Mouse (Mus musculus): ENCODE data around the gene Tjp1.

Tjp1 gene

DNA sequence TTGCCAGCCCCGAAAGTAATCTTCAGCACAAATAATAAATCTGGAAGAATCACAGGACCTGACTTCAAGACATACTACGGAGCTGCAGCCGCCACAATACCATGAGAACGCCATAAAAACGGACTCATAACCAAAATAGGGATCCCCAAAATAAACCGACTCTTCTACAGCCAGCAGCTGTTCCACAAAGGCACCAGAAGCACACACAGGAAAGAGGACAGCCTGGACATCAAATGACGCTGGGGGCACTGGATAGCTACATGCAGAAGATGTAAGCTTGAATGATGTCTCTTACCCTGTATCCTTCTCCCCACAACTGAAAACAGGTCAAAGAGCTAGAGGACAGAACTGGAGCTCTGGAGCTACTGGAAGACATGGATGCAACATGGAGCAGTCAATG lies 138.0 kb downstream of the Tjp1 start:
- no peak for DNase-seq (ENCODE audit: low read depth, low spot score)

DNA sequence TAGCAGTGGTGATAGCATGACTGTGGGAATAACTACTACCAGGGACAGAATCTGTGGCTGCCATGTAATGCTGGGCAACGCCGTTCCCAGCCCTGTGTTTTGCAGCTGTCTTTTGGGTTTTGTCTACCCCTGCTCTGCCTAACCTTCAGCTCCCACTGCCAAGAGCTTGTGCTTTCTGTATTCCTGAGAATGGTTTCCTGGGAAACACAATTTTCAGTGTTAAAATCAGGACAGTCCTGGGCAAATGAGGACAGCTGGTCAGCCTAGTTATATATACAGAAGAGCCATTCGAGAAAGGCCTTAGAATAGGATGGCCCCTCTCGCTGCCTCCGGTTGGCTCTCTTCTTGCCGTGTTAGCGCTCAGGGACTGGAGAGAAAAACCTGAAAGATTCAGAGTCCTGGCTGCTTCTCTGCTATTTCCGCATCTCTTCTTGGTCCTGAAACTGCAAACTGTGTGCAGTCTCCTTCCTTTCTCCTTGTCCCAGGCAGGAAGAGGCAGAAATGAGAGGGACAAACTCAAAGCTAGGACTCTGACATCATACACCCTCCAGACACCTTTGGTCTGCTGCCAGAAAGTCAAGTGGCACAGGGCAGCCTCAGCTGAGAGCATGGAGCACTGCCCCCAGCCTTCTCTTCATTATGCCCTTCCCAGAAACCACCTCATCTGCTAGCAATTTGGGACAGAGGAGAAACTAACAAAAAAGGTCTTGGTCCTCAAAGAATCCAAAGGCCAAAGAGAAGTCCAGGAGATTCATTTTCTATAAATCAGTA lies 139.2 kb downstream of the Tjp1 start:
- no peak for DNase-seq (ENCODE audit: low read depth, low spot score)

DNA sequence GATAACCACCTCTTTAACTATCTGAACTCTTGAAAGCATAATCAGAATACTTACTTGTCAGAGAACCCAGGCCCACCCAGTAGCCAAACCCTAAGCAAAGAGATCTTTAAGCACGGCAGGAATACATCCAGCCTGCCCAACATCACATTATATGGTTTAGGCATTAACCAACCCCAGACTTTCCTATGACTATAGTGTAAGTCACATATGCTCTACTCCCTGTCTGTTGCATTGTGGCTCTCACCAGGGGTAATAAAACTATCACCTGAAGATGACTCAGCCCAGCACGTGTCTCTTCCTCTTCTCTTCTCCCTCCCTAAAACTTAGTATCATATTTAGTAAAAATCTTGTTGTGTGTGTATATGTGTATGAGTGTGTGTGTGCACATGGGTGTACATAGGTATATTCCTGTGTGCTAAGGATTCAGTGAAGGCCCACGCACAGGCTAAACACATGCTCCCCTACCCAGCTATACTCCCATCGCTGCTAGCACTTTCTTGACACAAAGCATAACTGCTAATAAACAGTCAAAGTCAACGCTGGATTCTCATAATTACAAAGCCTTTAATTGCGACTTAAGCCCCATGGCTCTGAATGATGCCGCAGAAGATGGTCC lies 139.9 kb downstream of the Tjp1 start:
- DNase-seq (ENCODE audit: low read depth, low spot score), result no peak

DNA sequence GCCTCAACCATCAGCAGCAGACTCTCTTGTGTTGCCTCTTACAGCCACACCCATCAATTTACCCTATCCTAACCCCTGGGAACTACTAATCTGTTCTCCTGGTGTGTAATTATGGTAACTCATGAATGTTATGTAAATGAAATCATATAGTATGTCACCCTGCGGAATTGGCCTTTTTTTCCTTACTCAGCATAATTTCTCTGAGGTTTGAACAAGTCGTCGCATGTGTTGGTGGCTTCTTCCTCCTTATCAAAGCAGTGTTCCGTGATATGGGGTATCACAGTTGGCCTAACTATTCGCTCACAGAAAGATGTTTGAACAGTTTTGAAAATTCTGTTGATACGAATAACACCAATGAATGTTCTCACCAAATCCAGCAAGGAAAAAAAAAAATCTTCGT lies 142.8 kb downstream of the Tjp1 start:
- no peak for DNase-seq (ENCODE audit: low read depth, low spot score)

DNA sequence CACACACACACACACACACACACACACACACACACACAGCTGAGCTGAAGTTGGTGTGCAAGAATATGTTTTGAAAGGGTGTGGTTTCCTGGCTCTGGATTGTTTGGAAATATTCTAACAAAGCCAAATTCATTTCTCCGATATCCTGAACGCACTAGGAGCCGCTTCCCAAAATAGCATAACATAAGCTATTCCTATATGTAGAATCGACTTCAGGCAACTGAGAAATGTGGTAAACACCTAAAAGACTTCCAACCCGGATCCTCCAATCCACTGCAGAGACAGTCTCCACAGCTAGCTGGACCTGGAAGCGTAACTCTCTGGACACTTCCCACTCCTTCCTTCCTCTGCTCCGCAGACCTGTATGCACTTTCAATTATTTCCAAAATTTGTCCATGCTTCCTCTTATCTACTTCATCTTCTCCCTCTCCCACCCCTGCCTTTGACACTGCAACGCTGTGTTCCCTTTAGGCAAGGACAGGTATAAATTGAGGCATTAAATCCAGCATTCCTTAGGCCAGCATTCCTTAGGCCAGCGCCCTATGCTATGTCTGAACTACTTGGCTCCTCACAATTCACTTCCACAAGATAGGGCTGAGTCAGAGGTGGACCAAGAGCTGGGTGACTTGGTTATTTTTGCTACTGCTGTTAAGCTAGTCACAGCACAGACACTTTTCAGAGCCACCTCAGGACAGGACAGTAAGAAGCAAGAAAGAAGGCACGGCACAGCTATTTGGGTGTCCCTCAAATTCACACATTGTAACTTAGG lies 144.9 kb downstream of the Tjp1 start:
- DNase-seq (ENCODE audit: low read depth, low spot score), result no peak

DNA sequence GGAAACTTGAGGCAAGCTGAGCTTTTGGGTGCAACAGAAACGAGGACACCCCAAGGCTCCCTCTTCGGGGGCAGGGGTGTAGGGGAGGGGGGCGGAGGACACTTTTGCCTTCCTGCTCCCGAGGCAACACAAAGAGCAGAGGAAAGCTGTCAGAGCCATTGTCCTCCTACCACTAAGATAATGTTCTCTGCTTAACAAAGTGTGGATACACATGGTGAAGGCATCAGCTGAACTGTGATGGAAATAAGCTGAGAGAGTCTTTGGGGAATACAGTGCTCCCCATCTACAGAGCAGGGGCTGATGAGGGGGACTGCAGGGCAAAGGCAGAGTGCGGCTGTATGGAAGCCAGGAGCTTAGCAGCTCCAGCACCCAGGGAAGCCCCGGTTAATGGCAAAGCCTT lies 145.7 kb downstream of the Tjp1 start:
- no peak for DNase-seq (ENCODE audit: low read depth, low spot score)

DNA sequence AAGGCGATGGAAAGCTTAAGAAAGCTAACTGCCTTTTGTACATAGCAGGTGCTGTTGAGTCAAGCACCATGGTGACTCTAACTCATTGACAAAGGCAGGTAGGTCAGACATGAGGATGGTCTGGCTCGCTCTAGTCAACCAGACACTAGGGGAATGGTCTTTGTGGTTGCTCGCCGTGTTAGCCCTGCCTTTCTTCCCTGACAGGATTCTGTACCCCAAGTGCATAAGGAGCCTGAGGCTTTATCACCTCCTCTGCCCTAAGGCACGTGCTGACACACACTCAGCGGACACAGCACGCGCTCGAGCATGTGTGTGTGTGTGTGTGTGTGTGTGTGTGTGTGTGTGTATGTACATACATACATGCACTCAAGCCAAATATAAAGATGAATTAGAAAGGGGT lies 146.9 kb downstream of the Tjp1 start:
- DNase-seq (ENCODE audit: low read depth, low spot score), result no peak

DNA sequence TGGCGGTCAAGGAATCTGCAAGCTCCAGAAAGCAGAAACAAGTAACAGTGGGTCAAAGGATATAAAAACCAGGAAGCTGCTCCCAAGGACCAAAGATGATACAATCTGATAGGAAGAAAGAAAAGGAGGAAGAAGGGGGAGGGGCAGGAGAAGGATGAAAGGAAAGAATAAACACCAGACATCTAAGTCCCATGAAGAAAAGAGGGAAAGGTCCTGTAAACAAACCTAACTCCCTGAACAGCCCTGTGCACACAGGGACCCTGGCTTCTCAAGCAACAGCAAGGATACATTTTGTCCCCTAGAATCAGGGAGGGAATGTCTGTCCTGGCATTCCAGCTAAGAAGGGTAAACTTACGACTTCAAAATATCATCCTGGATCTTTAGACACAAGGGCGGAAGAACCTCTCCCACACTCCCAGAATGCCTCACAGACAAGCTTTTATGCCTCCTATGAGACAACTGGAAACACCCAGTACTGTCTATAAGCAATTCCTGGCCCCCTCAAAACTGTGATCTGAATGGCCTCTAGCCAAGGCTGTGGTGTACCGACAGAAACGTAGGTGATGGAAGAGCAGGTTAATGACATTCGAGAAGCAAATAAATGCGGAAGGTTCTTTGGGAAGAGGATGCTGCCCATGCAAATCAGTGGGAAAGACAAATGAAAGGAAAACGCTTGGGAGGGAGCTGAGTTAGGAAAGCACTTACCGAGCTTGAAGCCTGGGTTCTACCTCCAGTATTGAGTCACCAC lies 148.6 kb downstream of the Tjp1 start:
- DNase-seq (ENCODE audit: low read depth, low spot score), result no peak

DNA sequence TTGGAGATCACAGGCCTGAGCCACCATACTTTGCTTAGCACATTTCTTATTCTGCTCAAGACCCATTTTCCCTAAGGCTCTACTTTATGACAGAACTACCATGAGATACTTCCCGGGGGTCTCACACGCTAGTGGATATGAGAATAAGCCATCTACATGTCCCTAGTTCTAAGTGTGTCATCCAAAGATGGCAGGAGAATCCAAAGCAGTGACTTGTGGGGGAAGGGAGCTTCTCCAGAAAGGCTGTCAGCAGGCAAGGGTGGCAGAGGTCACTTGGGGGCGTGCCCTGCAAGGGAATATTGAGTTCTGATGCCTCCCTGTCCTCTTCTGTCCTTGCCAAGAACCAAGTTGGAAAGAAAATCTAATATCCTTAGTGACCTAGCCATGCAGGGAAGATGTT lies 150.1 kb downstream of the Tjp1 start:
- DNase-seq (ENCODE audit: low read depth, low spot score), result no peak

DNA sequence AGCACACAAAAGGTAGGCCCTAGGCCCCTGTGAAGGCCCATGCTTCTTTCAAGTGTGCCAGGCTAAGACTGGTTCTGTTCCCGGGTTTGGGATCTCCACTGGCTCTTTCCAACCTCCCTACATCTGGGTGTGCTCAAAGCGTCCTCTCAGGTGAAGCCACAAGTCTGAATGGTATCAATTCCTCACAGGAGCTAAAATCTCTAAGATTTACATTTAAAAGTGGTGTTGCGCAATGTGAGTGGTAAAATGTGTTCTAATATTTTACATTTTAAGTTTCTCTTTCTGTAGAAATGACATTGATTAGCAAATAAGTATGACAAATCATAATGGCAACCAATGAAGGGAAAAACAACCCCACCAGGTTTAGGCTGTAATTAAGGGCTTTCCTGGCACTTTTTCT lies 152.0 kb downstream of the Tjp1 start:
- DNase-seq (ENCODE audit: low read depth, low spot score), result no peak

DNA sequence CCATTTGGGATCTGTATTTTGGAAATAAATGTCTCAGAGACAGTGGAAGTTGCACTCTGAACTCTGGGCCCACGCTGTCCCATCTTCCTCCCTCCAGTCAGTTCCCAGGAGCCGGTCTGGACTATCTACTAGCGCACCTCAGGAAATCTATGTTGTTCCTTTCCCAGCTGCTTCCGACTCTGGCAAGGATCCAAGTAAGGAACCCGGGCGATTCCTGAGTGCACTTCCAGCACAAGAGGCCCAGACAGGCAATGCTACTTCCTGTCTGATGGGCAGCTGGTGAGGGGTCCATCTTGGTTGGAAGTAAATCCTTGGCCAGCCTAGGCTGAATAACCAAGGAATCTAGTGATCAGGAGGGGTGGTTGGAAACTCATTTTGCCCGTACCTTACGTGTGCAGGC lies 152.4 kb downstream of the Tjp1 start:
- DNase-seq (ENCODE audit: low read depth, low spot score), result no peak

DNA sequence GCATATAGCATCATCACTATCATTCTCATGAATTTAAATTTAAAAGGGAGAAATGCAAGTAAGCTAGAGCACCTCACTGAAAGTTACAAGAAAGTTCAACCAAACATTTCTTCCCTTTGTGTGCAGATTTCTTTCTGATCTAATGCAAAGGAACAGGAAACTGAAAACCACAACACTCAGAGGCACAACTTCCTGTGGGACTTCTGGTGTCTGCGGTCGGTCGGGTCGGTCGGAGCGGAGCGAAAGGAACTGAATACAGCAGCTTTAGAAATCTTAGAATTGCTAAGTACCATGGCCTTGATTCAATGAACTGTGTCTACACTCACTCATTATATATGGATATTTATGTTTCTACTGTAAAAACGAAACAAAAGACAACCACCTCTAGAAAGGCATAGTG lies 154.2 kb downstream of the Tjp1 start:
- DNase-seq (ENCODE audit: low read depth, low spot score), result no peak

DNA sequence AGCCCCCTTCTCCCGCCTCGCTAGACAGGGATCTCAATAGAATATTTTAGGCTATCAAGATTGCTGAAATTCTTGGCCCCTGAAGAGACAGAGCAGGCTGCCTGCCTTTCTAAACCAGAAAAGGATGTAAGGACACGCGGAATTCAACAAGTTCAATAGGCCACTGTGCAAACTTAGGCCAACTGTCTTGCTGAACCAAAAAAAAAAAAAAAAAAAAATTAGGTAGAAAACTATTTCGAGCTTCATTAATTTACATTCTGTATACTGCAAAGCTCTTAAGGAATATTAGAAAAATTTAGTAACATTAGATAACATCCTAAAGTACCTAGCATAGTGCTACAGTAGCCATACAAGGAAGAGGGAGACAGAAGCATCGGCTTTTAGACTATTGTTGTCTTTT lies 155.8 kb downstream of the Tjp1 start:
- no peak for DNase-seq (ENCODE audit: low read depth, low spot score)

DNA sequence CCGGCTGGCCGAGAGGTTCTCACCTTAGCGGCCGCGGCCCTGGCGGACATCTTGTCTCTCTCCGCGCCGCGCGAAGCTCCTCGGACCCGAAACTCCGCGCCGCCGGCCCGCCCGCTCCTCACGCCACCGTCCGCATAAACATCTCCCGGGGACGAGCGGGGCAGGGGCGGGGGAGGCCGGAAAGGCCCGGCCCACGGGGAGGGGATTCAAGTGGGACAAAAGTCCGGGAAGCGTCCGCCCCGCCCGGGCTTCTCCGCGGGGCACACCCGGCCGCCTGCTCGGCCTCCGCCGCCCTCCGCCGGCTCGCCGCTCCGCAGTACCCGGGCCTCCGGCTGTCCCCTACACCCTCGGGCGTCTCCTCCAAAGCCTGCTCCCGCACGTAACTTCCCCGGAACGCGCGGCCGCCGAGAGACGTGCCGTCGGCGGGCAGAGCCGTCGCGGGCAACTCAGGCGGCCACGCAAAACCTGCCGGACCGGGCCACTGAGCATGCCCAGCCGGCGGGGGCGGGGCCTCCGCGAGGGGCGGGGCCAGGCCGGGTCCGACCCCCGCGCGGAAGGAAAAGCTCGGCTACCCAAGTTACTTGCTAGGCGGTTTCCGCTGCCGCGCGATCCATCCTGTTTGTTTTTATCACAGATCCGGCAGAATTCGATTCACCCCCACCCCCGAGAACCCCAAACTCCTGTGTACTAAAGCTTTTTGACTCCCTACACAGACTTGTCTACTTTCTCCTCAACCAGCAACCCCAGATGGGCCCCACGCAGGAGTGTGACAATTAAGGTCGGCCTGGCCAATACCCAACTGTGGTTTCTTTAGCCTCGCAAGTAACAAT lies 156.6 kb downstream of the Tjp1 start:
- peak; percentile 70 for DNase-seq (ENCODE audit: low read depth, low spot score)

DNA sequence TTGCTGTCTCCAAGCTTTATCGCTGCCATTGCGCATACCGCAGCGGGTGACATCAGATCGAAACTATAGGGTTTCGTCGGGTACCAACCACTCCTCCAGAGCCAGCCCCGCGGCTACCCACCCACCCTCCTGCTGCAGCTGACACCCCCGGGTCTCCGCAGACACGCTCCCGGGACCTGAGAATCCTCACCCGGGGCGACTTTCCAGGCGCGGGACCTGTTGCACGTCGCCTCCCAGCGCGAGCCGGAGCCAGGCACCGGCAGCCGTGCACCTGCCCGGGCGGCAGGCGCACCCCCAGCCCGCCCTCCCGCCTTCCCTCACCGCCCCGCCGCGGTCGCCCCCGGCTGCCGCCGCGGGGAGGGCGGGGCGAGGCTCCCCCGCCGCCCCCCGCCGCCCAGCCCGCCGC lies 157.2 kb downstream of the Tjp1 start:
- no peak for DNase-seq (ENCODE audit: low read depth, low spot score)

DNA sequence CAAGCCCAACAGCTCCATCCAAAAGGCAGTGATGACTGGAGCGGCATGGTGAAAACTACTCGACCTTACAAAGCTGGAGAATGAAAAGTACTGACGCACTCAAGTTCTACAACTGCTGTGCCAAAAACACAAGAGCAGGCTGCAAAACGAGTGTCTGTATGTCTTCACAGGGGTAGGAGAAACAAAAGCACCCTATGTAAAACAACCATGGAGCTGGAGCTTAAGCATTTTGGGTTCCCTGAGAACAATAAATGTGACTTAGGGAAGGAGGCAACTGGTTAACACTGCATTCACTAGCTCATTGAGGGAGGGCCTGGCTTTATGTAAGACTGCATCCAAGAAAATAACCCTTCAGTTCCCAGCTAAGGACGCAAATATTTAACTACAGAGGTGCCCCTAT lies 158.5 kb downstream of the Tjp1 start:
- DNase-seq (ENCODE audit: low read depth, low spot score), result no peak

DNA sequence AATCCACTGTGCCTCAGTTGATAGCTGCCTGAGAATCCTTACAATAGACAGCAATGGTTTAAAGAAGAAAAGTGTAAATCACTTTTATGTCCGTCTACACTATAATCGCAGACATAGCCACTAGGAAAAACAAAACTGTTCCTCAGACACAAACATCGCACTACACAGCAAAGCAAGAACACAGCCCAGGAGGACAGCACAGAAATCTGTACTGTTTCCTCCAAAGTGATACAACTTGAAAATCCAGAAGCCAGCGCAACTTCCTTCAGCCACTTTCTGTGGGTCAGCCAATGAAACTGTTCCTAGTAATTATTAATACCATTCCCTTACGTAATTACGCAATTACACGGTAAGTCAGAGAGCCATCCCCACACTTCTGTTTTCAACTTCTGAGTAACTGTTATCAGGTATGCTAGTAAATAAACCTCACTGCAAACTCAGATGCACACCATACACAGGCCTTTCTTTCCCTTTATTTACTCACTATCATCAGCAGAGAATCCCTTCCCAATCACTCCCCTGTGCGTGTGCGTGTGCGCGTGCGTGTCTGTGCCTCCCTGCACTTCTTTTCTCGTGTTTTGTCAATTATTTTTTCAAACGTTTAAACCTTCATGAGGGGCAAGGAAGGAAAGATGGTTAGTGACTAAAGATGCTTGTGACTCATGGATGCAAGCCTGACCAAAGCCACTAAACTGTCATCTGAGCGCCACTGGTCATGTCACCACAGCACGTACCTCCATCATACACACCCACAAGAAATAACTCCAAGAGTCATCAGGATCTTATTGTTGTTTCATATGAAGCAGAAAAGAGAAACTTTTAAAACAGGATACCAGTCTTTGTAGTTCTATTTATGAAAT lies 160.0 kb downstream of the Tjp1 start:
- no peak for DNase-seq (ENCODE audit: low read depth, low spot score)

DNA sequence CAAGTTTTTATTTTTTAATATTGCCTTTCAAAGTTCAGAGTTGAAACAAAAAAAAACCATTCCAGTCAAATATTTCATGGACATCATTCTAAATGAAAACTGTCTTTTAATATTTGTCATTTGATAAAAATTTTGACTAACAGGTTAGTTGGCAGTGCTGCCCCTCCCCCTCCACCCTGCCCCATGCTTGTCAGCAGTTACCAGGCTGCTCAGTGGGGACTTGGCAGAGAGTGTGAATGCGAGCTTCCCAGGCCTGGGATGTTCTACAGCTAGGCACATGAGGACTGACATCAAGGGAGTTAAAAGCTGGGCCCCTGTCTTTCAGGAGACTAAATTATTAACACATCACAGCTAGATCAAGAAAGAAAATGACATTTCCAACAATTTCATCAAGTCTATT lies 161.4 kb downstream of the Tjp1 start:
- no peak for DNase-seq (ENCODE audit: low read depth, low spot score)

DNA sequence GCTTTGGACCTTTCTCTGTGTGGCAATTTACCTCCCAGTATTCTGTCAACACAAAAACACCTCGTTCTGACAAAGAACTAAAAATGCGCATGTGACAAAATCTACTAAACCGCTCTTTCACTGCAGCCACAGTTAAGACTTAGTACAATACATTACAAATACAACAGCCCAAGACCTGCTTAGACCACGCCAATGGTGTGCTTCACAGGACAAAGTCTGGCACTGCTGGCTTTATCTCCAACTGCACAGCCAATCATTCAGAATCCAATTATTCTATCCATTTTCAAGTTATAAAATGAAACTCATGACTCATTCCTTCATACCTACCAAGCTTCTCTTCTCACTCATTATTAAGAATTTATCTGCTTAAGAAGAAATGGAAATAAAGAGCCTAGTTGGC lies 162.0 kb downstream of the Tjp1 start:
- DNase-seq (ENCODE audit: low read depth, low spot score), result no peak

DNA sequence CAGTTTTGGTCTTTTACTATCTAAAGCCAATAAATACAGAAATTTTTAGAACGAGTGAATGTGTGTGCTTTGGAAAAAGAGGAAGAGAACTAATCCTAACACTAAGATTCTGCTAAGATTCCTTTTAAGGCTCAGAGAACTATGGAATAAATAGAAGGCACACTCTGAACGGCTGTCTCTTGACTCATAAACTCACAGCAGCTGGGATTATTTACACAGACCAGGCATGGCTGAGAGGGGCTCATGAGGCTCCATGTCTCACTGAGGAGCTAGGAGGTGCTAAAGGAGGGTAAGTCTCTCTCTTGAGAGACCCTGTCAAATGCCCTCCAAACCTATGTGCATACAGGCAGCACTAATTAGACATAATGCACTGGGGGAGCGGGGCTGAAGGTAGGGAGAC lies 167.3 kb downstream of the Tjp1 start:
- DNase-seq (ENCODE audit: low read depth, low spot score), result no peak
